Mouse (Mus musculus) forebrain, embryonic 11.5 days (tissue): ENCODE results near the gene Gnb2. TPM values are rescaled to one million over a fixed set of nuclear protein-coding genes. Genes with fewer than 3 reads are reported as not detected.

Source experiments
- ATAC-seq: fragments of 200-750 bp; cut with Nextera tagmentation; replicated peaks from 2 replicates; pipeline ENCODE4 v1.8.0; 2017; ENCODE audit warnings: moderate TSS enrichment; ENCODE audit not compliant: low FRiP score
- DNase-seq: peaks from one replicate; pipeline ENCODE4 v3.0.0-alpha.2; 2017; ENCODE audit warnings: low spot score
- H3K27ac ChIP-seq: fragments of 300-500 bp; sonication (generic); 2 replicates; pipeline ENCODE4 v1.5.1; 2014; ENCODE audit warnings: low read depth, low read length
- H3K27me3 ChIP-seq: fragments of 300-500 bp; sonication (generic); 2 replicates; pipeline ENCODE4 v1.6.1; 2014; ENCODE audit warnings: mild to moderate bottlenecking, low read length, mixed read lengths; ENCODE audit not compliant: control insufficient read depth, insufficient read depth
- H3K36me3 ChIP-seq: fragments of 300-500 bp; sonication (generic); 2 replicates; pipeline ENCODE4 v1.6.1; 2014; ENCODE audit warnings: mild to moderate bottlenecking, low read length, moderate library complexity, mixed read lengths; ENCODE audit not compliant: control insufficient read depth, insufficient read depth
- H3K4me1 ChIP-seq: fragments of 300-500 bp; sonication (generic); replicated peaks from 2 replicates; pipeline ENCODE4 v1.6.1; 2014; ENCODE audit warnings: low read length, mixed read lengths; ENCODE audit not compliant: control insufficient read depth, insufficient read depth
- H3K4me2 ChIP-seq: fragments of 300-500 bp; sonication (generic); 2 replicates; pipeline ENCODE4 v1.6.1; 2014; ENCODE audit warnings: low read depth, mild to moderate bottlenecking, low read length, moderate library complexity, mixed read lengths; ENCODE audit not compliant: severe bottlenecking
- H3K4me3 ChIP-seq: fragments of 300-500 bp; sonication (generic); 2 replicates; pipeline ENCODE4 v1.5.1; 2014; ENCODE audit warnings: low read depth, low read length
- H3K9ac ChIP-seq: fragments of 300-500 bp; sonication (generic); 2 replicates; pipeline ENCODE4 v1.6.1; 2014; ENCODE audit warnings: low read length
- H3K9me3 ChIP-seq: fragments of 300-500 bp; sonication (generic); 2 replicates; pipeline ENCODE4 v1.6.1; 2016; ENCODE audit warnings: low read length, mixed read lengths; ENCODE audit not compliant: control insufficient read depth
- WGBS: fragments of 180-500 bp; shearing (Covaris S2); extraction: QIAGEN DNeasy Blood & Tissue Kit; methylation state at CpG from one replicate; pipeline ENCODE4 v1.1.7; 2014; 5-methylcytosine and 5-hydroxymethylcytosine counted together
- polyA plus RNA-seq: library from polyadenylated mRNA; unstranded; fragments of >200 nt; fragmentation: Nextera tagmentation; extraction: Ambion mirVana; gene quantifications from 2 replicates; pipeline ENCODE4 v1.2.1, GENCODE M21; 2014

Gnb2 gene
- polyA plus RNA-seq, 1 experiment from 2014 or later = 410 TPM

DNA sequence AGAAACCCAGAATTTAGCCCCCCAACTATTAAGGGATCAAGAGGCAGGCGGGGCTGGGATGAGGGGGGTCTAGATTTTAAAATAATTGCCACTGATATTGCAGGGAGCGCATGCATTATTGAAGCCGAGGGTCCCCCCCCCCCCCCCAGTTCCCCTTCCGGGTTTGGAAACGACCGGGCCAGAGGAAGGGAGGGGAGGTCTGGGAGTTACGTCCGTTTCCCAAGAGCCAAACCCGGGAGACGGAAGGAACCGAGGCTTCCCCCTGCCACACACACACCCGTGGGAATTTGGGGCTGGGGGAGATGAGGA is 548 bp downstream of the Gnb2 start:
- no peaks in the 10 kb centered on the region for H3K27me3 ChIP-seq
- WGBS = 1% methylated on average over 11 of the region's 12 CpGs
- H3K27ac ChIP-seq = peak overlapping the region; percentile 95
- DNase-seq (no peak), ATAC-seq (no peak; the same call in 1 of the 2 replicates)
- H3K9ac ChIP-seq = peak overlapping the region; percentile 97
- H3K4me1 ChIP-seq = 0 out of 2 replicates have a peak, but pooled peaks cover 7% of the 10 kb centered on the region
- peak overlapping the region; percentile 98 for H3K4me2 ChIP-seq
- no peaks in the 10 kb centered on the region for H3K9me3 ChIP-seq
- peaks cover 10% of the 10 kb centered on the region; the same call in 1 of the 2 replicates for H3K36me3 ChIP-seq
- H3K4me3 ChIP-seq = peak overlapping the region; percentile 82

DNA sequence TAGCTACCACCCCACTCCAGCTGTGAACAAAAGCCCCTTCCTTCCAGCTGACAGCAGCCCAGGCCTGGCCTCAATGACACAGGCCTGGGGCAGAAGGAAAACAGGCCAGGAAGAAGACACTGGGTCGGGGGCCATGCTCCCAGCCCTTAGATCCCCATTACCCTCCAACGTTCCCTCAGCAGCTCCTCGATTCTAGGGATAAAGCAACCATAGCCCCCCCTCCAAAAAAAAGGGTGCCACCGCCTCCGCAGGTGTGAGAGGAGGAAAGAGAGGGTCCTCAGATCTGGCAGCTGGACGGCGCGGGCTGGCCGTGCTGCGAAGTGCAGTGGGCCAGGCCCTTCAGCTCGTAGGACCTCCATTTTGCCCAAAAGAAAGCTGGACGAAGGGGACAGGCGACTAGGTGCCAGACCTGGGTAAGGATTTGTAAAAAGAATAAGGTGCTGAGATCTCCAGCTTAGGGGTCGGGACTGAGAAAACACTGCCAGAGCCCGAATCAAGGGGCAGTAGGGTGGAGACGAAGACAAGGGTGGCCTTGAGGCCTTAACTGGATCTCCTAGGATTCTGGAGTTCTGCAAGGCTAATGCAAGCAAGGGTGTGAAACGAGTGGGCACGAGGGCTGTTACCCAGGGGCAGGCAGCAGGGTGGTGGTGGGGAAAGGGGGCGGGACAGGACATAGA is 1.0 kb downstream of the Gnb2 start:
- Histone ChIP-seq H3K4me3 (peak overlapping the region; percentile 82), H3K27ac (peak overlapping the region; percentile 95), H3K36me3 (peaks cover 10% of the 10 kb centered on the region; the same call in 1 of the 2 replicates), H3K27me3 (no peaks in the 10 kb centered on the region), H3K4me1 (0 out of 2 replicates have a peak, but pooled peaks cover 7% of the 10 kb centered on the region), H3K9me3 (no peaks in the 10 kb centered on the region), H3K9ac (peak overlapping the region; percentile 97), H3K4me2 (peak overlapping the region; percentile 98)
- under 1% methylated on average over 19 of the region's 19 CpGs for WGBS
- no peak for ATAC-seq
- peak; percentile 67 for DNase-seq

DNA sequence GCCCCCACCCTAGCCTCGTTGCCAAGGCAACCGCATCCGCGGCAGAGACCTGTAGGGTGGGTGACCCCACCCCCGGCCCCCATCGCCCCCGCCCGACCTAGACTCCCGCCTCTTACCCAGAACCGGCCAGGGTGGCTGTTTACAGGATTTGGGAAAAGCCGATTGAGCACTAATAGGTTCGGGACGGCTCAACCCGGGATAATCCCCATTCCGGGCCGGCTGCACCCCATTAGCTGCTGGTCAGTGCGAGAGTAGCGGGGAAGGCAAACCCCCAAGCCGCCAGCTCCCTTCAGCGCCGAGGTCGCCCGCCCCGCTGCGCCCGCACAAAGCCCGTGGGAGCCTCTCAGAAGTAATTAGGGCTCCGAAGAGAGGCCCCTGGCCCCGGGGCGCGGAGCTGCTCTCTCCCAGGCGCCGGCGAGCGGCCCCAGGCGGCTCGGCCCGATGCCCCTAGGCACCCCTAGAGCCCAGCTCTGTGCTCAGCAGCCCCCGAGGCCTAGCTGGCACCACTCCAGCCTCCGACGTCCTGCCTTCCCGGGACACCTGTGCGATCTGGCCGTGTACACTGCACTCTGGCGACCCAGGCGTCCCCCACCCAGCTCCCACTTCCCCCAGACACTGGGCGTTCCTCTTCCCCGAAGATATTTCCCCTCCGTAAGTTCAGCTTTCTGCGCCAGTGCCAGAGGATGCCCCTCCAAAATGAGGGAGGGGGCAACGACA is 1.7 kb downstream of the Gnb2 start:
- peak overlapping the region; percentile 95 for H3K27ac ChIP-seq
- peak overlapping the region; percentile 98 for H3K4me2 ChIP-seq
- peak overlapping the region; percentile 82 for H3K4me3 ChIP-seq
- DNase-seq (peak; percentile 93), ATAC-seq (peak; percentile 34)
- 1% methylated on average over 51 of the region's 51 CpGs for WGBS
- peaks cover 7% of the 10 kb centered on the region; the same call in 1 of the 2 replicates for H3K4me1 ChIP-seq
- H3K36me3 ChIP-seq = peaks cover 10% of the 10 kb centered on the region; the same call in 1 of the 2 replicates
- H3K27me3 ChIP-seq = no peaks in the 10 kb centered on the region
- H3K9me3 ChIP-seq = no peaks in the 10 kb centered on the region
- H3K9ac ChIP-seq = peak overlapping the region; percentile 97

DNA sequence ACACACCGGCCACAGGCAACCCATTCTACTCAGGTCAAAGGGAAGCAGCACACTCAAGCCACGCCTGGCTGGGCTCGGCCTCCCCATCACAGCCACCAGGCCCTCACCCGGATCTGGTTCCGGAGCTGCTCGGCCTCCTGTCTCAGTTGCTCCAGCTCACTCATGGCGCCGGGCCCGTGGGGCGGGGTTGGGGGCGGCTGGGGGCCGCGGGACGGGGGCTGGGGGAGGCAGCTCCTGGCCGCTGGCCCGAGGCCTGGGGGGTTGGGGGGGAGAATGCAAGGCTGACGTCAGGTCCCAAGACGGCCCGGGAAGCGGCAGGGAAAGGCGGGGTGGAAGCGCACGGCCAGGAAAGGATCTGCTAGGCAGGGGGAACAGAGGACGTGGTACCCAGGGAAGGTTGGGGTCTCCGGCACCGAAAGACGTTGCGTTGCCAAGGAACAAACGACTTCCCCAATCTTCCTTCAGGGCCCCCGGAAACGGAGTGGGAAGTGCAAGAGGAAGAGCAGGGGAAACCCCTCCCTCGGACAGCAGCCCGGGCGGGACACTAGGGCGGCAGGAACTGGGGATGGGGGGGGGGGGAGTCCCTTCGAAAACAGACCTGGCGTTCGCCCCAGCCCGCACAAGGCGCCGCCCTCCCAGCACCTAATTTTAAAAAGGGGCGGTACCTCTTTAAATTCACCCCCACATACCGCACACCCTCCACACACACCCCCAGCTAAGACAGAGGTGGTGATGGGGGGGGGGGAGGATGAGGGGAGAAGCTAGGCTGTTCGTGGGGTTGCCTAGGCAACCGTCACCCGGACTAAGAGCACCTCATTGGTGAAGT is 2.5 kb downstream of the Gnb2 start:
- WGBS = 1% methylated on average over 40 of the region's 46 CpGs
- DNase-seq (peak; percentile 82), ATAC-seq (peak; percentile 65)
- Histone ChIP-seq H3K4me3 (peak overlapping the region; percentile 82), H3K27ac (peak overlapping the region; percentile 95), H3K4me1 (peaks cover 12% of the 10 kb centered on the region), H3K36me3 (peaks cover 10% of the 10 kb centered on the region; the same call in 1 of the 2 replicates), H3K27me3 (no peaks in the 10 kb centered on the region), H3K9ac (peak overlapping the region; percentile 97), H3K4me2 (peak overlapping the region; percentile 98), H3K9me3 (no peaks in the 10 kb centered on the region)

DNA sequence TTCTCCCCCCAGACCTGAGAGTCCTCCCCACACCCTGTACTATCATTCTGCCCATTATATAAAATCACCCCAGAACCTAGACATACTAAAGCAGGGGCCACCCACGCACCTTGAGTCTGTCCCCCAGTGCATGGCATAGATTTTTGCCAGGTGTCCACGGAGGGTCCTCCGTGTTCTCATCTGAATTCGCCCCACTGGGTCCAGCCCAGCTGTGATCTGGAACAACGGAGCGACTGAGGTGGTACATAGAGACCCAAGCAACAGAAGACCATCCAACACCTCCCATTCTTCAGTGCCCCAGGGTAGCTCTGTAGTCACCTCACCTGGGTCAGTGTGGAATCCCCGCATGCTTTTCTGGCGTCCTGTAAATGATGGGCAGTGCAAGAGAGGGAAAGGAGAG is 3.2 kb downstream of the Gnb2 start:
- DNase-seq (peak; percentile 52), ATAC-seq (no peak)
- peaks cover 10% of the 10 kb centered on the region; the same call in 1 of the 2 replicates for H3K36me3 ChIP-seq
- H3K4me2 ChIP-seq = peak overlapping the region; percentile 98
- WGBS = 77% methylated on average over 8 of the region's 8 CpGs
- H3K27ac ChIP-seq = peak overlapping the region; percentile 95; the same call in 1 of the 2 replicates
- peak overlapping the region; percentile 82 for H3K4me3 ChIP-seq
- no peaks in the 10 kb centered on the region for H3K9me3 ChIP-seq
- H3K9ac ChIP-seq = peak overlapping the region; percentile 97
- peaks cover 12% of the 10 kb centered on the region for H3K4me1 ChIP-seq
- H3K27me3 ChIP-seq = no peaks in the 10 kb centered on the region

DNA sequence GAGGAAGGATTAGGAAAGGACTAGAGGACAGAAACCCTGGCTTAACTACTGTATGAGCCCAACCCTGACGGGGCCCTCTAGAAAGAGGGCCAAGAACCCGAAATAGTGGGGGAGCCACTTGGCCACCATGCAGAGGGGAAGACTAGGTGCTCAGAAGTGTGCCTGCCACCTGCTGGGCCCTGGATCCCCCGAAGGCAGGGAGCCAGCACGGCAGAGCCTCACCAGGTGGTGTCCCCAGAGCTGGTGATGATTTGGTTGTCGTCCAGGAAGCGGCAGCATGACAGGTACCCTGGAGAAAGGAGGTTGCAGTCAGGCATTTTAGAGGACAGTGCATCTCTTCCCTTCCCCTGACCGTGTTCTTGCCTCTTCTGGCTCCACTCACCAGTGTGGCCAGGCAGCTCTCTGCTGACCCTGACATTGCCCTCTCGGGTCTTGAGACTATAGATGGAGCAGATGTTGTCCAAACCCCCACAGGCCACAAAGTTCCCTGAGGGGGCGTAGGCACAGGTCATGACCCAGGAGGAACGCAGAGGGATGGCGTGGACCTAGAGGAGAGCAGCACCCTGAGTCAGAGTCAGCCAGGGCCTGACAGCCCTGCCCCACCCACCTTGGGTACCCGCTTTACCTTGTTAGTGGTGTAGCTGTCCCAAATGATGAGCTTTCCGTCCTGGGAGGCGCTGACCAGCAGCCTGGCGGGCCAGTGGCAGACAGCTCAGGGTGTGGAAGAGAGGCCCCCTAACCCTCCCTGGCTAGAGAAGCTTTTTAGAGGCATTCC is 3.9 kb downstream of the Gnb2 start:
- DNase-seq = peak; percentile 59
- peaks cover 15% of the 10 kb centered on the region; the same call in 1 of the 2 replicates for H3K36me3 ChIP-seq
- no peaks in the 10 kb centered on the region for H3K9me3 ChIP-seq
- no peak overlapping the region for H3K27ac ChIP-seq
- no peak for ATAC-seq
- H3K27me3 ChIP-seq = no peaks in the 10 kb centered on the region
- no peak overlapping the region for H3K9ac ChIP-seq
- H3K4me3 ChIP-seq = no peak overlapping the region
- 79% methylated on average over 15 of the region's 15 CpGs for WGBS
- H3K4me2 ChIP-seq = peak overlapping the region; percentile 98
- peaks cover 12% of the 10 kb centered on the region for H3K4me1 ChIP-seq

DNA sequence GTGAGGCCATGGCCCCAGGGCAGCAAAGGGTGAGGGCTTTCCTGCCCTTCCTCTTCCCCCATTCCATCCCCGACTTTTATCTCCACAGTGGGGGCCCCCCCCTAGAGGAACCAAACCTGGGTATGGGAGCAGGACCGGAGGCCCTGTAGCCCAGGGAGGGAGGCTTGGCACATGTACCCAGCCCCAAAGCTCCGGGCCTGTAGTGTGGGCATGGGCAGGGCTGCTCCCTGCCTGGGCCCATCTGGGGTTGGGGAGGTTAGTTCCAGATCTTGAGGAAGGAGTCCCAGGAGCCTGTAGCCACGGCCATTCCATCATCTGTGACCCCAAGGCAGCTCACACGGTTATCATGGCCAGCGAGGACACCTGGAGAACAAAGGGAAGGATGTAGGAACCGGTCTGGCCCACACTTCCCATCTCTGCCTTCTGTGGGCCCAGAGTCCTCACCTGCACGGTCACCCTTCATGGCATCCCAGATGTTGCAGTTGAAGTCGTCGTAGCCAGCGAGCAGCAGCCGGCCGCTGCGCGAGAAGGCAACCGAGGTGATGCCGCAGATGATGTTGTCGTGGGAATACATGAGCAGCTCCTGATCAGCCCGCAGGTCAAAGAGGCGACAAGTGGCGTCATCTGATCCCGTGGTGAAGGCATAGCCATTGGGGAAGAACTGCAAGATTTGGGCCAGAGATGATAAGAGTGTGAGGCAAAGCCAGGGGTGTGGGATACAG is 4.9 kb downstream of the Gnb2 start:
- ATAC-seq (no peak), DNase-seq (peak; percentile 52)
- Histone ChIP-seq H3K4me3 (no peak overlapping the region), H3K27me3 (no peaks in the 10 kb centered on the region), H3K9ac (no peak overlapping the region), H3K36me3 (peaks cover 18% of the 10 kb centered on the region), H3K27ac (no peak overlapping the region), H3K4me1 (peaks cover 12% of the 10 kb centered on the region), H3K4me2 (no peak overlapping the region), H3K9me3 (no peaks in the 10 kb centered on the region)
- 87% methylated on average over 22 of the region's 22 CpGs for WGBS
